Mouse (Mus musculus) adrenal gland, postnatal 14 days (tissue): ENCODE data around the gene Crygn. TPM values are rescaled to one million over a fixed set of nuclear protein-coding genes. Genes with fewer than 3 reads are reported as not detected.
"Not testable (repeated sequence)": the region's sequence is repeated elsewhere in the genome, so short reads cannot be mapped to it uniquely, and the experiment has no call there.

Experiments used
- DNase-seq: peaks from one replicate; pipeline ENCODE4 v3.0.0; 2021; ENCODE audit warnings: mixed read lengths
- long read RNA-seq, 2 experiments: library from polyadenylated mRNA; stranded (forward); transcript quantifications; one replicate each; pipeline ENCODE4 v2.0.0; 2021
- total RNA-seq: library from RNA; stranded (reverse); gene quantifications from 2 replicates; pipeline ENCODE4 v1.2.3, GENCODE M21; 2021

Crygn gene
- 2.6 and 2.9 TPM in 2 replicates for total RNA-seq
- long read RNA-seq, experiment 1, partial matches to known transcripts = 0 of 4 reads
- long read RNA-seq, experiment 1, other reads (novel, unspliced or antisense) = 4 of 4 reads
- long read RNA-seq, experiment 2, partial matches to known transcripts = 0 of 2 reads
- long read RNA-seq, experiment 2, other reads (novel, unspliced or antisense) = 1 of 2 reads

GRCm38 (mm10) chr5:24757816-24758215 lies at the start of gene Crygn:
TSS of gene Crygn (minus strand) at chr5:24758008.
- no peak for DNase-seq

GRCm38 (mm10) chr5:24805222-24805621 lies 47.4 kb upstream of the Crygn start:
- DNase-seq = no peak

- no peak for DNase-seq
These were observed 46.9 kb upstream of the Crygn start for GRCm38 (mm10) chr5:24804661-24805060.

- DNase-seq = no peak
These were observed 44.2 kb upstream of the Crygn start for GRCm38 (mm10) chr5:24801841-24802624.

- peak; percentile 47 for DNase-seq
These were observed 42.6 kb upstream of the Crygn start for GRCm38 (mm10) chr5:24800416-24800815.

- DNase-seq = peak; percentile 72
These were observed 40.8 kb upstream of the Crygn start for GRCm38 (mm10) chr5:24798639-24799038.

- no peak for DNase-seq
These were observed 40.0 kb upstream of the Crygn start for GRCm38 (mm10) chr5:24797858-24798257.

GRCm38 (mm10) chr5:24792961-24793360 lies 35.2 kb upstream of the Crygn start:
- no peak for DNase-seq

- DNase-seq = no peak
These were observed 25.1 kb upstream of the Crygn start for GRCm38 (mm10) chr5:24782957-24783356.

- DNase-seq = no peak
These were observed 23.2 kb upstream of the Crygn start for GRCm38 (mm10) chr5:24781048-24781447.

- peak; percentile 50 for DNase-seq
These were observed 22.2 kb upstream of the Crygn start for GRCm38 (mm10) chr5:24779881-24780512.

- DNase-seq = no peak
These were observed 21.5 kb upstream of the Crygn start for GRCm38 (mm10) chr5:24779321-24779720.

GRCm38 (mm10) chr5:24778843-24779140 lies 21.0 kb upstream of the Crygn start:
- DNase-seq = no peak

- DNase-seq = no peak
These were observed 20.5 kb upstream of the Crygn start for GRCm38 (mm10) chr5:24778082-24778842.

- no peak for DNase-seq
These were observed 18.9 kb upstream of the Crygn start for GRCm38 (mm10) chr5:24776681-24777080.

GRCm38 (mm10) chr5:24774549-24774948 lies 16.7 kb upstream of the Crygn start:
- not testable (repeated sequence) for DNase-seq

- no peak for DNase-seq
These were observed 877 bp downstream of the Crygn start for GRCm38 (mm10) chr5:24756931-24757330.

GRCm38 (mm10) chr5:24752175-24752498 lies 5.7 kb downstream of the Crygn start:
- DNase-seq = no peak

GRCm38 (mm10) chr5:24751305-24752174 lies 6.3 kb downstream of the Crygn start:
- peak; percentile 85 for DNase-seq

GRCm38 (mm10) chr5:24750321-24751304 lies 7.2 kb downstream of the Crygn start:
- DNase-seq = peak; percentile 94

- DNase-seq = no peak
These were observed 8.1 kb downstream of the Crygn start for GRCm38 (mm10) chr5:24749731-24750130.
